Mouse (Mus musculus): Measurements from ENCODE around the gene Peak1. TPM values are rescaled to one million over a fixed set of nuclear protein-coding genes. Genes with fewer than 3 reads are reported as not detected.

Peak1 gene
- polyA plus RNA-seq, 1 experiment, result 5.5 TPM

GRCm38 (mm10) chr9:56208817-56209216 lies 209.1 kb downstream of the Peak1 start:
- no peaks in the 10 kb centered on the region for H3K36me3 ChIP-seq (ENCODE audit: control insufficient read depth, insufficient read depth, low read length)
- H3K4me1 ChIP-seq (ENCODE audit: control insufficient read depth, insufficient read depth, low read length), result no peaks in the 10 kb centered on the region
- no peak for TF ChIP-seq CTCF (IDR thresholded peaks at IDR 0.05; ENCODE audit: control insufficient read depth, insufficient read depth, insufficient replicate concordance, low read depth, low read length)
- no peak for TF ChIP-seq POLR2A (IDR thresholded peaks at IDR 0.05; ENCODE audit: control insufficient read depth, low read depth, low read length)
- H3K27me3 ChIP-seq (ENCODE audit: control insufficient read depth, insufficient read depth, low read length), result no peaks in the 10 kb centered on the region
- no peak overlapping the region for H3K27ac ChIP-seq (ENCODE audit: control insufficient read depth, insufficient read depth, low read depth, low read length)
- H3K4me3 ChIP-seq (ENCODE audit: control insufficient read depth, low read depth, low read length), result no peak overlapping the region

GRCm38 (mm10) chr9:56207516-56207915 lies 210.4 kb downstream of the Peak1 start:
- Histone ChIP-seq H3K4me3 (ENCODE audit: control insufficient read depth, low read depth, low read length) (no peak overlapping the region), H3K4me1 (ENCODE audit: control insufficient read depth, insufficient read depth, low read length) (no peaks in the 10 kb centered on the region), H3K36me3 (ENCODE audit: control insufficient read depth, insufficient read depth, low read length) (no peaks in the 10 kb centered on the region), H3K27me3 (ENCODE audit: control insufficient read depth, insufficient read depth, low read length) (no peaks in the 10 kb centered on the region), H3K27ac (ENCODE audit: control insufficient read depth, insufficient read depth, low read depth, low read length) (no peak overlapping the region)
- TF ChIP-seq POLR2A (IDR thresholded peaks at IDR 0.05; ENCODE audit: control insufficient read depth, low read depth, low read length) (no peak), CTCF (IDR thresholded peaks at IDR 0.05; ENCODE audit: control insufficient read depth, insufficient read depth, insufficient replicate concordance, low read depth, low read length) (no peak)

GRCm38 (mm10) chr9:56207083-56207482 lies 210.8 kb downstream of the Peak1 start:
- H3K4me3 ChIP-seq (ENCODE audit: control insufficient read depth, low read depth, low read length), result no peak overlapping the region
- H3K27me3 ChIP-seq (ENCODE audit: control insufficient read depth, insufficient read depth, low read length), result no peaks in the 10 kb centered on the region
- no peak overlapping the region for H3K27ac ChIP-seq (ENCODE audit: control insufficient read depth, insufficient read depth, low read depth, low read length)
- TF ChIP-seq CTCF (IDR thresholded peaks at IDR 0.05; ENCODE audit: control insufficient read depth, insufficient read depth, insufficient replicate concordance, low read depth, low read length), result no peak
- no peak for TF ChIP-seq POLR2A (IDR thresholded peaks at IDR 0.05; ENCODE audit: control insufficient read depth, low read depth, low read length)
- H3K36me3 ChIP-seq (ENCODE audit: control insufficient read depth, insufficient read depth, low read length), result no peaks in the 10 kb centered on the region
- H3K4me1 ChIP-seq (ENCODE audit: control insufficient read depth, insufficient read depth, low read length), result no peaks in the 10 kb centered on the region

- Histone ChIP-seq H3K4me1 (ENCODE audit: control insufficient read depth, insufficient read depth, low read length) (no peaks in the 10 kb centered on the region), H3K27me3 (ENCODE audit: control insufficient read depth, insufficient read depth, low read length) (no peaks in the 10 kb centered on the region), H3K27ac (ENCODE audit: control insufficient read depth, insufficient read depth, low read depth, low read length) (no peak overlapping the region), H3K36me3 (ENCODE audit: control insufficient read depth, insufficient read depth, low read length) (no peaks in the 10 kb centered on the region), H3K4me3 (ENCODE audit: control insufficient read depth, low read depth, low read length) (no peak overlapping the region)
- TF ChIP-seq CTCF (IDR thresholded peaks at IDR 0.05; ENCODE audit: control insufficient read depth, insufficient read depth, insufficient replicate concordance, low read depth, low read length) (no peak), POLR2A (IDR thresholded peaks at IDR 0.05; ENCODE audit: control insufficient read depth, low read depth, low read length) (no peak)
Measured at GRCm38 (mm10) chr9:56205336-56205735, 212.5 kb downstream of the Peak1 start.

- Histone ChIP-seq H3K4me1 (ENCODE audit: control insufficient read depth, insufficient read depth, low read length) (no peaks in the 10 kb centered on the region), H3K4me3 (ENCODE audit: control insufficient read depth, low read depth, low read length) (no peak overlapping the region), H3K27ac (ENCODE audit: control insufficient read depth, insufficient read depth, low read depth, low read length) (no peak overlapping the region), H3K36me3 (ENCODE audit: control insufficient read depth, insufficient read depth, low read length) (no peaks in the 10 kb centered on the region), H3K27me3 (ENCODE audit: control insufficient read depth, insufficient read depth, low read length) (no peaks in the 10 kb centered on the region)
- TF ChIP-seq POLR2A (IDR thresholded peaks at IDR 0.05; ENCODE audit: control insufficient read depth, low read depth, low read length) (no peak), CTCF (IDR thresholded peaks at IDR 0.05; ENCODE audit: control insufficient read depth, insufficient read depth, insufficient replicate concordance, low read depth, low read length) (no peak)
Measured at GRCm38 (mm10) chr9:56204316-56204715, 213.6 kb downstream of the Peak1 start.

- H3K4me3 ChIP-seq (ENCODE audit: control insufficient read depth, low read depth, low read length), result no peak overlapping the region
- no peaks in the 10 kb centered on the region for H3K27me3 ChIP-seq (ENCODE audit: control insufficient read depth, insufficient read depth, low read length)
- no peak overlapping the region for H3K27ac ChIP-seq (ENCODE audit: control insufficient read depth, insufficient read depth, low read depth, low read length)
- H3K4me1 ChIP-seq (ENCODE audit: control insufficient read depth, insufficient read depth, low read length), result no peaks in the 10 kb centered on the region
- H3K36me3 ChIP-seq (ENCODE audit: control insufficient read depth, insufficient read depth, low read length), result no peaks in the 10 kb centered on the region
- peak; percentile 79; the same call in 1 of the 2 replicates for TF ChIP-seq CTCF (IDR thresholded peaks at IDR 0.05; ENCODE audit: control insufficient read depth, insufficient read depth, insufficient replicate concordance, low read depth, low read length)
- no peak for TF ChIP-seq POLR2A (IDR thresholded peaks at IDR 0.05; ENCODE audit: control insufficient read depth, low read depth, low read length)
Measured at GRCm38 (mm10) chr9:56200645-56201314, 217.1 kb downstream of the Peak1 start.

GRCm38 (mm10) chr9:56200200-56200599 lies 217.7 kb downstream of the Peak1 start:
- H3K36me3 ChIP-seq (ENCODE audit: control insufficient read depth, insufficient read depth, low read length), result no peaks in the 10 kb centered on the region
- no peaks in the 10 kb centered on the region for H3K27me3 ChIP-seq (ENCODE audit: control insufficient read depth, insufficient read depth, low read length)
- no peak overlapping the region for H3K27ac ChIP-seq (ENCODE audit: control insufficient read depth, insufficient read depth, low read depth, low read length)
- TF ChIP-seq POLR2A (IDR thresholded peaks at IDR 0.05; ENCODE audit: control insufficient read depth, low read depth, low read length) (no peak), CTCF (IDR thresholded peaks at IDR 0.05; ENCODE audit: control insufficient read depth, insufficient read depth, insufficient replicate concordance, low read depth, low read length) (no peak)
- no peaks in the 10 kb centered on the region for H3K4me1 ChIP-seq (ENCODE audit: control insufficient read depth, insufficient read depth, low read length)
- H3K4me3 ChIP-seq (ENCODE audit: control insufficient read depth, low read depth, low read length), result no peak overlapping the region

Data from testis, adult 2 months (tissue).